Mouse (Mus musculus) heart, postnatal 0 days (tissue): ENCODE measurements around the gene Tmem219.

Experiments used
- CTCF ChIP-seq: IDR thresholded peaks from 2 replicates; pipeline ENCODE4 v1.5.1; 2016; ENCODE audit warnings: antibody characterized with exemption, control low read depth, low read depth
- EP300 ChIP-seq: IDR thresholded peaks from 2 replicates; pipeline ENCODE4 v1.6.1; 2016; ENCODE audit warnings: antibody characterized with exemption, low read depth

DNA sequence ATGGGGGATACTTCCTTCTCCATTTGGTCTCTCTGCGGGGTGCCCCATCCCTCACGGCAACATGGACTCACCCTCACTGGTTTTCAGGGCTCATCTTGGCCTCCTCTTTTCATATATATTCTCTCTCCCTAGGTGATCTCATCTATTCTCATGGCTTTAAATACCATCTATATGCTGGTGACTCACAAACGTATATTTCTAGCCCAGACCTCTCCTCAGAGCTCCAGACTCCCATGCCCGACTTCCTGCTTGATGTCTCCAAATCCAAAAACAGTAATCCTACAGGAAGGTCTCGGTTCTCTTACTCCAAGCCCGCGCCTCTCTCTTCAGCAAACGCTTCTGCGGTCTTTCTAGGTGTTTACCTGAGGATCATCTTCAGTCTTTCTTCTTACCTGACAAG lies 79.4 kb downstream of the Tmem219 start:
- TF ChIP-seq CTCF, result no peak
- no peak for TF ChIP-seq EP300
